Comparison of ENCODE assay signal across 8 mouse cellular contexts in the genomic region with DNA sequence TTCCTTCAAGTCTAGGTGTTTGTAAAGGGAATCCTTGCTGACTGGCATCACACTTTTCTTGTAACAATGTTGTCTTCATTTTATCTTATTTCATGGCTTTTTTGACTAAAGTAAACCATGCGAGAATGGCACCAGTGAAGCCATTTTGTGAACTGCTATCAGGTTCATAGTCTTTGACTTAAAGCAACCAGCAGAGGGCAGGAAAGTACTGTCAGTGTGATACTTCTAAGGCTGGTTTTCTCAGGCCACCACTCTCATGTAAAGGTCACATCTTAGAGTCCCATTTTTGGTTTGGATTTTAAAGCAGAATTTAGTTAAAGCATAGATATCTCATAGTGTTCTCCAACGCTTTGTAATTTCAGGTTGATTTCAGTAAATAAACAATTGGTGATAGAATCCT.
A peak's percentile ranks its signal among the peaks of the same experiment; 100 is the strongest.
DNase-seq lines count a peak whose midpoint lies in the region; ATAC-seq lines count a peak whose summit lies in the region.

No protein-coding gene starts in this region.

- H3K9me3 ChIP-seq in kidney, embryonic 16.5 days (ENCODE audit: low read length), result no peaks in the 10 kb centered on the region
- no peaks in the 10 kb centered on the region for H3K9me3 ChIP-seq in midbrain, embryonic 12.5 days

- DNase-seq in frontal cortex, postnatal 14 days (ENCODE audit: low spot score in 2 of 2), result no peak
- peak; percentile 3 for DNase-seq in ovary, postnatal 14 days (ENCODE audit: low spot score)
- DNase-seq in ovary, adult 18-20 months (ENCODE audit: low spot score), result no peak
- DNase-seq in cerebellum, postnatal 10 days, result peak; percentile 74 to 82
- DNase-seq in testis, postnatal 14 days (ENCODE audit: low spot score), result no peak

- WGBS in kidney, embryonic 16.5 days, result 52% methylated on average over 2 of the region's 2 CpGs
- WGBS in midbrain, embryonic 12.5 days, result 65% methylated on average over 2 of the region's 2 CpGs

- H3K36me3 ChIP-seq in kidney, embryonic 16.5 days (ENCODE audit: insufficient read depth, low read length), result no peaks in the 10 kb centered on the region
- no peaks in the 10 kb centered on the region for H3K36me3 ChIP-seq in midbrain, embryonic 12.5 days

- H3K4me1 ChIP-seq in kidney, embryonic 16.5 days (ENCODE audit: insufficient read depth, low read length), result no peaks in the 10 kb centered on the region
- H3K4me1 ChIP-seq in midbrain, embryonic 12.5 days, result no peaks in the 10 kb centered on the region

- no peak overlapping the region for H3K4me3 ChIP-seq in kidney, embryonic 16.5 days (ENCODE audit: low read length)
- no peak overlapping the region for H3K4me3 ChIP-seq in midbrain, embryonic 12.5 days

- H3K27ac ChIP-seq in kidney, embryonic 16.5 days (ENCODE audit: low read length), result no peak overlapping the region
- no peak overlapping the region for H3K27ac ChIP-seq in midbrain, embryonic 12.5 days (replicated peaks)

- no peaks in the 10 kb centered on the region for H3K27me3 ChIP-seq in kidney, embryonic 16.5 days (ENCODE audit: insufficient read depth, low read length)
- H3K27me3 ChIP-seq in midbrain, embryonic 12.5 days, result no peaks in the 10 kb centered on the region

- peak; percentile 86 for ATAC-seq in frontal cortex, adult (ENCODE audit: low TSS enrichment)
- peak; percentile 71; the same call in 1 of the 2 replicates for ATAC-seq in kidney, embryonic 16.5 days (ENCODE audit: low FRiP score, low TSS enrichment)
- ATAC-seq in midbrain, embryonic 12.5 days (ENCODE audit: low FRiP score, low read depth), result peak; percentile 72; the same call in 1 of the 2 replicates

- no peak overlapping the region for H3K9ac ChIP-seq in kidney, embryonic 16.5 days (replicated peaks; ENCODE audit: low read length)
- no peak overlapping the region for H3K9ac ChIP-seq in midbrain, embryonic 12.5 days (replicated peaks)

- H3K4me2 ChIP-seq in kidney, embryonic 16.5 days (replicated peaks; ENCODE audit: low read depth, low read length), result no peak overlapping the region
- H3K4me2 ChIP-seq in midbrain, embryonic 12.5 days (replicated peaks), result no peak overlapping the region

Comparison
In these comparisons a context has a peak if more than half of its experiments do, and no peak if none do; other contexts are left out.
1. DNase-seq: peak in ovary, postnatal 14 days (single experiment) and cerebellum, postnatal 10 days (2 of 2); none in frontal cortex, postnatal 14 days (0 of 2), ovary, adult 18-20 months (single experiment) and testis, postnatal 14 days (single experiment).
2. Peak in every context shown above with its lines, with median percentiles within 50 percentile points of each other: ATAC-seq.